Mouse (Mus musculus): ENCODE results near the gene Ipp. TPM values are rescaled to one million over a fixed set of nuclear protein-coding genes. Genes with fewer than 3 reads are reported as not detected.

Gene Ipp
- polyA plus RNA-seq, 1 experiment: 8.7 TPM

DNA sequence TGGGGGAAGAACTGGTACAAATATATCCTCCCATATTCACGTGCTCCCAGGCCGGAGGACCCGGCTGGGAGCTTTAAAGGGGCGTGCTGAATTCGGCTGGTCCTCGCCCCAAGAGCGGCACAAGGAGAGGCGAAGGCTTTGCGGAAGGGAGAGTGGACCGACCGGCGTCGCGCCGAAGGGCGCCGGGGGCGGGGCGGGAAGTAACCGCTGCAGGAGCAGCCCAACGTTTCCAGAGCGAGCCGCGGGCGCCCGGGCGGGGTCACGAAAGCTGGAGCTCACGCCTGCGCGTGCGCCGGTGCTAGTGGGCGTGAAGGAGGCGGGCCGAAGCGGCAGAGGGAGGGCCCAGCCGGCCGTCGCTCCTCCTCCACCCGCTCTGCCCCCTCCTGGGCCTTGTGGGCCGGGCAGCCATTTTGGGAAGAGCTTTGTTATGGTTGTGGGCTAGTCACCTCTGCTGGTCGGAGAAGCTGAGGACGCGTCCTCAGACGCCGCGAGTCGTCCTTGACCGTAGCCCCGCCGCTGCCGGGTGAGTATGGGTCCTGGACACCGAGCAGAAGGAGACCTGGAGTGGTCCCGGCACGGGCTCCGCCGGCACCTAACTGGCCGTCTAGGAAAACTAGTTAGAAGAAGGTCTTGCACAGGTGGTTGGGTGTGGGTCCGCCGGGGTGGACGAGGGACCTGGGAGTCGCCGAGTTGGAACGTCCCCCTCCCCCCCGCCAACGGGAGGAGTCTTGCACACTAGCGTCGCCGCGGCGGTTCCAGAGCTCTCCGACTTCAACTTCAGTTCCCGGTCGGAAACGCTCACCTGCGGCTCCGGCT, 50.2 kb downstream of the Ipp start, which contains the start of gene Gpbp1l1:
Gene Gpbp1l1 (plus strand): TSS at position 353 of the 816 bp plus-strand sequence.
- peak; percentile 93 to 97 for DNase-seq (ENCODE audit: extremely low spot score in 1 of 2, low spot score in 1 of 2)

DNA sequence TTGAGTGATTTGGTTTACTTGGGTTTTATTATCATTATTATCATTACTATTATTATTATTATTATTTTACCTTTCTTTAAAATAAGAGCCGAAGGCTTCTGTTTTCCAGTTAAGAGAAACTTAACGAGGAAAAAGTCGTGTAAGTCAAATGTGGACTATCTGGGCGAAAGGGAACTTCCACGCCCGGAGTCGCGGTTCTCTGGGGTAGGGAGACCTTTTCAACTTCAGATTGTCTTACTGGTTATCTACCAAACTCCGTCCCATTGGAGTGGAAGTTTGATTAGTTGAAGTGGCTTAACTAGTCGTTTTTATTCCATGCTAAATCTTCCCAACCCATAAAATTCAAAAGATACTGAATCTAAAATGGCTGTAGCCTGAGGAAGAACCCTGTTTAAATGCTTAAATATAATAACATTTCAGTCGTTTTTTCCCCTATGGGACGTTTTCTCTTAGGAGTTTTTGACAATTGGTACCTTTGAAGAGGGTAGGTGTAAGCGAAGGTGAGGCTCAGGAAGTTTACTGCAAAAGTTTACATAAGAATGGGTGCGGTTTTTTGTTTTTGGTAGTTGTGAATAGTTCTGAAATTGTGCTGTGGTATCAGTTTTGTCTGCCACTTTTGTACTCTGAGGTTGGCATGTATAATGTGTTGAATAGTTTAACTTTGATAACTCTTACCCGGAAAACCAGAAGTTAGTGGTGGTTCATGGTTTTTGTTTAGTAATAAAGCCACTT, 51.0 kb downstream of the Ipp start:
- no peak for DNase-seq (ENCODE audit: extremely low spot score in 1 of 2, low spot score in 1 of 2)

Other genes starting within 250 kb of the Ipp start
- 91.5 and 91.7 TPM in 2 replicates for gene Mast2, start 43.4 kb upstream of the Ipp start, polyA plus RNA-seq (2012; rRNA removed)
- gene Tmem69, start 48.4 kb downstream of the Ipp start, polyA plus RNA-seq (2012; rRNA removed): 7.7 and 9.5 TPM in 2 replicates
- 36.7 and 37.4 TPM in 2 replicates for gene Gpbp1l1, start 50.1 kb downstream of the Ipp start, polyA plus RNA-seq (2012; rRNA removed)
- 5.4 and 5.9 TPM in 2 replicates for gene Ccdc17, start 89.1 kb downstream of the Ipp start, polyA plus RNA-seq (2012; rRNA removed)
- 24.1 and 28.1 TPM in 2 replicates for gene Nasp, start 120.4 kb downstream of the Ipp start, polyA plus RNA-seq (2012; rRNA removed)
- 464 and 487 TPM in 2 replicates for gene Akr1a1, start 144.1 kb downstream of the Ipp start, polyA plus RNA-seq (2012; rRNA removed)
- gene Prdx1, start 178.0 kb downstream of the Ipp start, polyA plus RNA-seq (2012; rRNA removed): 212 and 256 TPM in 2 replicates
- gene Mmachc, start 200.9 kb downstream of the Ipp start, polyA plus RNA-seq (2012; rRNA removed): 18.5 and 19.5 TPM in 2 replicates
- 19.4 and 22.8 TPM in 2 replicates for gene Ccdc163, start 201.0 kb downstream of the Ipp start, polyA plus RNA-seq (2012; rRNA removed)
- gene Tesk2, start 213.4 kb downstream of the Ipp start, polyA plus RNA-seq (2012; rRNA removed): 5.2 and 5.9 TPM in 2 replicates

All from frontal cortex, adult 2 months (tissue).